Mouse (Mus musculus) embryonic facial prominence, embryonic 14.5 days (tissue): ENCODE results near the gene Lpcat3. TPM values are rescaled to one million over a fixed set of nuclear protein-coding genes. Genes with fewer than 3 reads are reported as not detected.

Experiments used
- ATAC-seq: fragments of 200-750 bp; cut with Nextera tagmentation; 2 replicates; pipeline ENCODE4 v1.8.0; 2017; ENCODE audit warnings: low read depth, moderate number of reproducible peaks, moderate TSS enrichment
- DNase-seq: peaks from one replicate; pipeline ENCODE4 v3.0.0-alpha.2; 2015; ENCODE audit warnings: low spot score
- H3K27ac ChIP-seq: fragments of 300-500 bp; sonication (generic); replicated peaks from 2 replicates; pipeline ENCODE4 v1.5.1; 2014; ENCODE audit warnings: low read depth, mild to moderate bottlenecking, low read length, moderate library complexity
- H3K27me3 ChIP-seq: fragments of 300-500 bp; sonication (generic); replicated peaks from 2 replicates; pipeline ENCODE4 v1.6.1; 2014; ENCODE audit warnings: low read length; ENCODE audit not compliant: control insufficient read depth, insufficient read depth
- H3K36me3 ChIP-seq: fragments of 300-500 bp; sonication (generic); 2 replicates; pipeline ENCODE4 v1.6.1; 2014; ENCODE audit warnings: low read length, mixed read lengths; ENCODE audit not compliant: control insufficient read depth, insufficient read depth
- H3K4me1 ChIP-seq: fragments of 300-500 bp; sonication (generic); 2 replicates; pipeline ENCODE4 v1.6.1; 2014; ENCODE audit warnings: antibody characterized with exemption, low read length; ENCODE audit not compliant: control insufficient read depth, insufficient read depth
- H3K4me2 ChIP-seq: fragments of 300-500 bp; sonication (generic); 2 replicates; pipeline ENCODE4 v1.6.1; 2014; ENCODE audit warnings: low read depth, mild to moderate bottlenecking, low read length, moderate library complexity, mixed read lengths
- H3K4me3 ChIP-seq: fragments of 300-500 bp; sonication (generic); 2 replicates; pipeline ENCODE4 v1.5.1; 2014; ENCODE audit warnings: low read depth, mild to moderate bottlenecking, low read length
- H3K9ac ChIP-seq: fragments of 300-500 bp; sonication (generic); 2 replicates; pipeline ENCODE4 v1.6.1; 2014; ENCODE audit warnings: low read depth, mild to moderate bottlenecking, low read length, moderate library complexity, mixed read lengths
- H3K9me3 ChIP-seq: fragments of 300-500 bp; sonication (generic); 2 replicates; pipeline ENCODE4 v1.6.1; 2016; ENCODE audit warnings: low read length; ENCODE audit not compliant: control insufficient read depth
- WGBS: fragments of 180-500 bp; shearing (Covaris S2); extraction: QIAGEN DNeasy Blood & Tissue Kit; methylation state at CpG from one replicate; pipeline ENCODE4 v1.1.7; 2014; 5-methylcytosine and 5-hydroxymethylcytosine counted together
- polyA plus RNA-seq: library from polyadenylated mRNA; unstranded; fragments of >200 nt; fragmentation: Nextera tagmentation; extraction: Ambion mirVana; gene quantifications from 2 replicates; pipeline ENCODE4 v1.2.1, GENCODE M21; 2014

Lpcat3 gene
- polyA plus RNA-seq, 1 experiment from 2014 or later, result 48.1 TPM

DNA sequence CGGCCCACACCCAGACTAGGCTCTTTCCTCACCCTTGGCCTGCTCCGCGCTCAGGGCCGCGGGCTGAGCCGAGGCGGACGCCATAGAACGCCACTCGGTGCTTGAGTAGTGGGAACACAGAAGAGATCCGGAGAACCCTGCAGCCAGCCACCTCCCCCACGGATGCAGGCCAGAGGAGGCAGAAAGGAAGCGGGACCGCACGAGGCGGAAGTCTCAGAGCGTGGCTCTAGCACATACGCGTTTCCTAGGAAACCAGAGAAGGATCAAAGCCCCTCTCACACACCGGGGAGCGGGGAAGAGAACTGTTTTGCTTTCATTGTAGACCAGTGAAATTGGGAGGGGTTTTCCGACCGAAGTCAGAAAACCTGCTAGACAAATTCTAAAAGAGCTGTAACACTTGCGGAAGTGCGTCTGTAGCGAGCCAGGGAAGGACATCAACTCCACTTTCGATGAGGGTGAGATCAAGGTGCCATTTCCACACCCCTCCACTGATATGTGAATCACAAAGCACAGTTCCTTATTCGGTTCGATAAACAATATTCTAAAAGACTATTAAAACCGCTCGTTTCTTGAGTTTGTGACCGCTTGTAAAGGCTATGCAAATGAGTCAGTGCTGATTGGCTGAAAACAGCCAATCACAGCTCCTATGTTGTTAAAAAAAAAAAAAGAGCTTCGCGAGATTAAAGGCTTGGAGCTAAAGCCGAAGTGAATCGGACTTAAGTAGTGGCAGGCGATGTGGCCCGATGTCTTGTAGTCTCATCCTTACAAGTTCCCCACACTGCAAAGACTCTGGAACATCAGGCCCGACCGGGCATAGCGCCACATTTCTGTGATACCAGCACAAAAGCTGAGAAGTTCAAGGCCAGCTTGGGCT, 78.3 kb downstream of the Lpcat3 start, which contains the start of gene Grcc10:
Grcc10 (minus strand) TSS at position 487 of the 874 bp plus-strand sequence.
- H3K4me3 ChIP-seq, result peak within 1 kb of the TSS; percentile 54
- peaks cover 20% of the 10 kb centered on the region for H3K4me1 ChIP-seq
- under 1% methylated on average over 41 of the region's 41 CpGs for WGBS
- H3K36me3 ChIP-seq, result peaks cover 31% of the 10 kb centered on the region
- ATAC-seq (peak; percentile 84), DNase-seq (peak; percentile 98)
- no peaks in the 10 kb centered on the region for H3K27me3 ChIP-seq
- peak within 1 kb of the TSS; percentile 86 for H3K9ac ChIP-seq
- H3K9me3 ChIP-seq, result no peaks in the 10 kb centered on the region
- H3K27ac ChIP-seq, result peak within 1 kb of the TSS; percentile 97
- peak within 1 kb of the TSS; percentile 87 for H3K4me2 ChIP-seq

- WGBS, result 77% methylated on average over 3 of the region's 3 CpGs
- H3K4me3 ChIP-seq, result peak overlapping the region; percentile 54
Measured at GRCm38 (mm10) chr6:124741842-124742241, 79.0 kb downstream of the Lpcat3 start.

GRCm38 (mm10) chr6:124742839-124743514, 80.2 kb downstream of the Lpcat3 start:
- Histone ChIP-seq H3K27ac (no peak overlapping the region), H3K4me3 (no peak overlapping the region), H3K4me2 (no peak overlapping the region), H3K4me1 (peaks cover 26% of the 10 kb centered on the region), H3K36me3 (peaks cover 47% of the 10 kb centered on the region), H3K9me3 (no peaks in the 10 kb centered on the region), H3K27me3 (no peaks in the 10 kb centered on the region), H3K9ac (no peak overlapping the region)
- DNase-seq (no peak), ATAC-seq (no peak)
- 86% methylated on average over 15 of the region's 15 CpGs for WGBS

More at GRCm38 (mm10) chr6:124741842-124742241, 79.0 kb downstream of the Lpcat3 start:
- peaks cover 36% of the 10 kb centered on the region for H3K36me3 ChIP-seq
- peaks cover 26% of the 10 kb centered on the region for H3K4me1 ChIP-seq
- peak overlapping the region; percentile 97 for H3K27ac ChIP-seq
- H3K9me3 ChIP-seq, result no peaks in the 10 kb centered on the region
- ATAC-seq (no peak), DNase-seq (no peak)
- H3K4me2 ChIP-seq, result peak overlapping the region; percentile 87
- no peaks in the 10 kb centered on the region for H3K27me3 ChIP-seq
- peak overlapping the region; percentile 86 for H3K9ac ChIP-seq

DNA sequence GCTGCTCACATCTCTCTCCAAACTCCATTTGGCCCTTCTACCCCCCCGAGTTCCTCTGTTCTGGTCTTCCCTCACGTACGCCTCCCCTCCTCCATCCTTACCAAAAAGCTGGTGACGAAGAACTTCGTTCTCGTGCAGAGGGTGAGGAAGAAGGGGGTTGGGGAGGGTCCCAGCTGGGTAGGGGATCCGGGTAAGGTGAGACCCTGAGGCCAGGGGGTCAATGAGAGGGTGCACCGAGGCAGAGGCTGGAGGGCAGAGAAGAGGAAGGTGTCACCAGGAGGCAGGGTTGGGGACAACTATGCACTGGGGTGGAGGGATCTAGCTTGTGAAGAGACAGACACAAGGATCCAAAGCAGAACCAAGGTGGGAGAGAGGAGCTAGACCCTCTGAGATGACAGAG, 80.8 kb downstream of the Lpcat3 start:
- 82% methylated on average over 8 of the region's 8 CpGs for WGBS
- Histone ChIP-seq H3K9me3 (no peaks in the 10 kb centered on the region), H3K4me2 (no peak overlapping the region), H3K36me3 (peaks cover 54% of the 10 kb centered on the region), H3K4me1 (peaks cover 21% of the 10 kb centered on the region), H3K9ac (no peak overlapping the region), H3K27me3 (no peaks in the 10 kb centered on the region), H3K27ac (no peak overlapping the region), H3K4me3 (no peak overlapping the region)
- no peak for ATAC-seq
- no peak for DNase-seq

DNA sequence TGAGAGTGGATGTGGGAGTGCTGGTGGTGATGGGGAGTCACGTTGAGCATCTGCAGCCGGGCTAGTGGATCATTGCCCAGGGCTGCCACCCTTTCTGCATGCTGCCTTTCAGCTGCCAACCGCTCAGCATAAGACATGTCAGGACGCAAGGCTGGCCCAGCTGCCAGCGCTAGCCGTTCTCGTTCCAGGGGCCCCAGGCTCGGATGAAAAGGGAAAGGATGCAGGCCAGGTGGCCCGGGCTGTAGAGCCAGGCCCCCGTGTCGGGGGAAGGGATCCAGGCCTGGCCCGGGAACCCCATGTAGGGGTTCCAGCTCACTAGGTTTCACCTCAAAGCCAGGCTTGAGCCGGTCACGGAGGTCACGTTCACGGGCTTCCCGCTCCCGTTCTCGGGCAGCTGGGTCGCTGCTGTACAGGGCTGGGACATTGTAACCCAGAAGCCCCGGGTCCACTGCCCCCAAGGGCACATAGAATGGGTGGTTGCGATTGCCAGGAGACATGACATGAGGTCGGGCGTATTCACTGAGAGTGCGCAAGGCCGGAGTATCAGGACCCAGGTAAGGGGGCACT, 82.0 kb downstream of the Lpcat3 start:
- Histone ChIP-seq H3K36me3 (peaks cover 66% of the 10 kb centered on the region), H3K4me3 (peak overlapping the region; percentile 54), H3K27me3 (no peaks in the 10 kb centered on the region), H3K27ac (peak overlapping the region; percentile 53), H3K4me2 (peak overlapping the region; percentile 96), H3K9ac (peak overlapping the region; percentile 20; the same call in 1 of the 2 replicates), H3K4me1 (peaks cover 13% of the 10 kb centered on the region), H3K9me3 (no peaks in the 10 kb centered on the region)
- no peak for ATAC-seq
- 71% methylated on average over 25 of the region's 26 CpGs for WGBS
- no peak for DNase-seq

DNA sequence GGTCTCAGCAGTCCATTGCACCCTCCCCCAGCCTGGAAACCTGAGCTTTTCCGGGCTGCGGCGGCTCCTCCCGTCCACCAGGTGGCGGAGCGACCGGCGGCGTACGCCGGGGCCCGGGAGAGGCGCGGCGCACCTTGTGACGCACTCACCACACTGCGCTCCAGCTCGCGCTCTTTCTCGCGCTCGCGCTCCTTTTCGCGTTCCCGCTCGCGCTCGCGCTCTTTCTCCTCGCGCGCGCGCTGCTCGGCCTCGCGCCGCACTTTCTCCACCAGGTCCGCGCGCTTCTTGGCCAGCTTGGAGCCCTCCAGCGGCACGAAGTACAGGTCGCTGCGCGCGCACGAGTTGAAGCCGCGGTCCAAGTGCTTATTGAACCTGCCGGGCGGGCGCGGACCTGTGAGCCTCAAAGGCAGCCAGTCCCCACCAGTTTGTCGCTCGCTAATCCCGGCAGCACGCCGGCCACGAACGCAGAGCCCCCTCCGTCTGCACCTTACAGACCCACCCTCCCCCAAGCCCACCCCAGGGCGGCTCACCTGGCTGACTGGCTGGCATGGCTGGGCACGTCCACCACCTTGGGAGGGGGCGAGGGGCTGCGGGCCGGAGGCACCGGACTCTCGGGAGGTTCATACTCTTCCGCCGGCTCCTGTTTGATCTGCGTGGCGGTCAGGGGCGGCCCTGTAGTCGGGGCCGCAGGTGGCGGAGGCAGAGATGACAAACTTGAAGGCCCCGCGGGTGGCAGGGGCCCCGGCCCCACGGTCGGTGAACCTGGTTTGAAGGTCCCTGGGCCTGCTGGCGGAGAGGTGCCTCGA, 82.9 kb downstream of the Lpcat3 start:
- H3K27ac ChIP-seq, result peak overlapping the region; percentile 89
- peak overlapping the region; percentile 96 for H3K4me2 ChIP-seq
- DNase-seq (peak; percentile 97), ATAC-seq (peak; percentile 85)
- WGBS, result 1% methylated on average over 63 of the region's 85 CpGs
- H3K4me3 ChIP-seq, result peak overlapping the region; percentile 54
- H3K9me3 ChIP-seq, result no peaks in the 10 kb centered on the region
- peak overlapping the region; percentile 80 for H3K9ac ChIP-seq
- peaks cover 10% of the 10 kb centered on the region; the same call in 1 of the 2 replicates for H3K4me1 ChIP-seq
- H3K27me3 ChIP-seq, result no peaks in the 10 kb centered on the region
- H3K36me3 ChIP-seq, result peaks cover 69% of the 10 kb centered on the region

- Histone ChIP-seq H3K4me3 (peak overlapping the region; percentile 54), H3K4me1 (peaks cover 10% of the 10 kb centered on the region; the same call in 1 of the 2 replicates), H3K27ac (peak overlapping the region; percentile 89), H3K27me3 (no peaks in the 10 kb centered on the region), H3K9me3 (no peaks in the 10 kb centered on the region), H3K4me2 (peak overlapping the region; percentile 96), H3K36me3 (peaks cover 75% of the 10 kb centered on the region), H3K9ac (peak overlapping the region; percentile 80)
- 22% methylated on average over 8 of the region's 8 CpGs for WGBS
- DNase-seq, result peak; percentile 23
- ATAC-seq, result peak; percentile 4; the same call in 1 of the 2 replicates
Measured at GRCm38 (mm10) chr6:124746296-124746605, 83.4 kb downstream of the Lpcat3 start.
